Mouse (Mus musculus): Measurements from ENCODE around the gene Ly6g5b. TPM values are rescaled to one million over a fixed set of nuclear protein-coding genes. Genes with fewer than 3 reads are reported as not detected.
A peak's percentile ranks its signal among the peaks of the same experiment; 100 is the strongest.
"Not testable (repeated sequence)": the region's sequence is repeated elsewhere in the genome, so short reads cannot be mapped to it uniquely, and the experiment has no call there.

The Ly6g5b gene
- total RNA-seq, 2 experiments from 2014 or later: 0.28 to 0.72 TPM

DNA sequence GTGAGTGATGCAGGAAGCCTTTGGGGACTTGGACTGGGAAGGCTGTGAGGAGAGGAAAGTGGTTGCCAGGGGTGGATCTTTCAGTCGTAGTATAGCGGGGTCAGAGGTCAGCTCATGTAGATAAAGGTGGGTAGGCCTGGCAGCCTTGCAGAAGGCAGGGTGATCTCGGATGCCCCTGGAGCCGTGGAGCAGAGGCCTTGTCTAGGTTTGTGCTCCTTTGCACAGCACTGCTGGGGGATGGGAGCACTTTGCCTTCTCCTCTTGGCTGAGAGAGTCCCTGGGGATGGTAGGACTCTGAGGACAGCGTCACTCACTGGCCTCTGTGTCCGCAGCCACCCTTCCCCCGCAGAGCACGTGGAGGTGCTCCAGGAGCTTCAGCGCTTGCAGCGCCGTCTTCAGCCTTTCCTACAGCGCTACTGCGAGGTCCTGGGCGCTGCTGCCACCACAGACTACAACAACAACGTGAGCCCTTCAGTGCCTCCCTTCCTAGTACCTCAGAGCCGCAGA, 25.3 kb upstream of the Ly6g5b start:
- DNase-seq (ENCODE audit: low spot score in 2 of 2): no peak

DNA sequence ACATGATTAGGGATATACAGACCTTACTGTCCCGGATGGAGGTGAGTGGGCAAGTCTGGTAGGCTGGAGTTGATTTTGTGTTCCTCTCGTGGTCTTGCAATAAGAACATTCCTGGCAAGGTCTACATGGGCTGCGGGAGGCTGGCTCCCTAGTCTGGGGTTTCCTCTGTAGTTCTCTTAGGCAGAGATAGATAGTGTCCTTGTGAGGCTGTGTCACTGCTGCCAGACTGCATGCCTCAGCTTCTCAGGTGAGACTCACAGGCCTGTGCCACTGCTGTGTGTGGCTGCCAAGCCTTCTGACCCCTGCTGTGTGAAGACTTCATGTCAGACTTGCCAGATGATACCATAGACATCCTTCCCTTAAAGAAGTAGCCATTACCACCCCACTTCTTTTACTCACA, 24.0 kb upstream of the Ly6g5b start:
- DNase-seq (ENCODE audit: low spot score in 2 of 2): no peak

DNA sequence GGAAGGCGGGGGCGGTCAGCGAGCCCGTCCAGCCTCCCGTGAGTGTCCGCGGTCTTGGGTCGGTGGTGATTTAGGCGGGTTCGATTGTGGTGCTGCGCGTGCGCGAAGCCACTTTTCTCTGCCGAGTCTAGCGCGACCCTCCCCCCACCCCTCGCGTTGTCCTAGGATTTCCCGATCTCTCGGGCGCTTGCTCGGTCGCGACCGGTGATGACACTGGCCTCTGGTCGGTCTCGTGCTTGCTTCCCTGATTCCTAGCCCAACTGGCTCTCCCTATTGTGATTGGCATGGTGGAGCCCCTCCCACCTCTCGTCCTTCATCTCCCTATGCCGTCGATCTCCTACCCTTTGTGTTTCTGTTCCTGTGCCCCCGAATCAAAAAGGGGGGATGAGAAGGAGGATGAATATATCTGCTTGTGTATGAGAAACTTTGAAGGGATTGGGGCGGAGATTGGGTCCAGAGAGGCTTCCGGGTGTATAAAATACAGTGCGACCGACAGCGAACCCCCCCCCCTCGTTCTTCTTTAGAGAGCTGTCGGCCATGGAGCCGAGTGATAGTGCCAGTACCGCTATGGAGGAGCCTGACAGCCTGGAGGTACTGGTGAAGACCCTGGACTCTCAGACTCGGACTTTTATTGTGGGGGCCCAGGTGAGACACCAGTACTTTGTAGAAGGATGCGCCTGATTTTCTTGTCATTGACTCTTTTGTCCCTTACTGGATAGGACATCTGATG, 20.5 kb upstream of the Ly6g5b start:
- no peak for DNase-seq (ENCODE audit: low spot score in 2 of 2)

DNA sequence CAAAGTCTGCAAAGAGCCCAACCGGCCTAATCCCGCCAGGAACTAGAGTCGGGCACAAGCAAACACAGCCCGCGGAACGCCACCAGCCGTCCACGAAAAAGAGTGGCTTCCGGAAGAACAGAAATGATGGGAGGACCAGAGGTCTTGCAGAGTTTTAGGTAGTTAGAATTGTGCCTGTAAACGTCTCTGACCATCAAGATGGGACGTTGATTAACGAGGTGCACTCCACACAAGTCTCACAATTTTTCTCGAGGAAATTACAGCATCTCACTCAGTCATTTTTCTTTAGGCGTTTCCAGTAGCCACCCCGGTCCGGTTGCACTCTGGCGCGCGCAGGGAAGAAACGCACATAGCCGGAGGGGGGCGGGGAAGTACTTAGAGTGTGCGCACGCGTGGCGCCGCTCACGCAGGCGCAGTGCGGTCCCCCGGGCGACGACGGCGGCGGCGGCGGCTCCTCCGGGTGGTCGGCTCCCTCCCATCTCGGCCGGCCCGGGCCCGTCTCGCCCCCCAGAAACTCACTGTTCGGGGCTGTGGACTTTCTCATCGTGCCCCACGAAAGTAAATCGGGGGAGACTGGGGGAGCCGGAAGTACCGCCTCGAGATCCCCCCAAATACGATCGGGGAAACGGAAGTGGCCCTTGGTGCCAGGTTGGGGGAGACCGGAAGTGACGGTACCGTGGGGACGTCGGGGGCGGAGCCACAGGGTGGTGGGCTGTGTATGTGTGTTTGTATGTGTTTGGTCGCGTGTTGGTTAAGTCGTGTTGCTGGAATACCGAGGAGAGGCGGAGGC, 19.8 kb upstream of the Ly6g5b start, which contains the start of gene Bag6:
Gene Bag6, plus strand, starts transcription at position 378 of the 790 bp plus-strand sequence.
- DNase-seq (ENCODE audit: low spot score in 2 of 2): peak; percentile 94

DNA sequence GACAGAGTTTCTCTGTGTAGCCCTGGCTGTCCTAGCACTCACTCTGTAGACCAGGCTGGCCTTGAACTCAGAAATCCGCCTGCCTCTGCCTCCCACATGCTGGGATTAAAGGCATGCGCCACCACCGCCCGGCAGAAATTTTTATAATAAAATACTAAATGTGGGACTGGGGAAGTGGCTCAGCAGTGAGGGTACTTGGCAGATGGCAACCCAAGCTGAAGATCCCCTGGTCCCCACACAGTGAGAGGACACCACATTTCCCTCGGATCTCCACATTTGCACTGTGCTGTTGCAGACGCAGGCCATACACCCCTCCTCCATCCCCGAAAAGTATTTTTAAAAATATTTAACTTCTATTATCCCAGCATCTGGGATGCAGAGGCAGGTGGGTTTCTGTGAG, 18.3 kb upstream of the Ly6g5b start:
- no peak for DNase-seq (ENCODE audit: low spot score in 2 of 2)

DNA sequence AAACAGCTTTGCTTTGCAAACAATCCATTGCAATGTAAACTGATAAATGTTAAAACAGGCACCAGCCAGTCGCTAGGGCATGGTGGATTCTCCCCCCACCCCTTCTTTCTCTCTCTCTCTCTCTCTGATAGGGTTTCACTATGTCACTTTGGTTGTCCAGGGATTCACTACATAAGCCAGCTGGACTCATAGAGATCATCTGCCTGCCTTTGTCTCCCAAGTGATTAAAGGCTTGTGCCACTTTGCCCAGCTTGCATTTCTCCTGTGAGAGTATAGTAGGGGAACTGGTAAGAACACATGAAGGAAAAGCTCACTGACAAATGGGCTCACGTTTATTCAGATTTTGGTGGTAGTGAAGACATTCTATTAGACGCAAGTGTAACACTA, 16.9 kb upstream of the Ly6g5b start:
- DNase-seq (ENCODE audit: low spot score in 2 of 2): no peak

DNA sequence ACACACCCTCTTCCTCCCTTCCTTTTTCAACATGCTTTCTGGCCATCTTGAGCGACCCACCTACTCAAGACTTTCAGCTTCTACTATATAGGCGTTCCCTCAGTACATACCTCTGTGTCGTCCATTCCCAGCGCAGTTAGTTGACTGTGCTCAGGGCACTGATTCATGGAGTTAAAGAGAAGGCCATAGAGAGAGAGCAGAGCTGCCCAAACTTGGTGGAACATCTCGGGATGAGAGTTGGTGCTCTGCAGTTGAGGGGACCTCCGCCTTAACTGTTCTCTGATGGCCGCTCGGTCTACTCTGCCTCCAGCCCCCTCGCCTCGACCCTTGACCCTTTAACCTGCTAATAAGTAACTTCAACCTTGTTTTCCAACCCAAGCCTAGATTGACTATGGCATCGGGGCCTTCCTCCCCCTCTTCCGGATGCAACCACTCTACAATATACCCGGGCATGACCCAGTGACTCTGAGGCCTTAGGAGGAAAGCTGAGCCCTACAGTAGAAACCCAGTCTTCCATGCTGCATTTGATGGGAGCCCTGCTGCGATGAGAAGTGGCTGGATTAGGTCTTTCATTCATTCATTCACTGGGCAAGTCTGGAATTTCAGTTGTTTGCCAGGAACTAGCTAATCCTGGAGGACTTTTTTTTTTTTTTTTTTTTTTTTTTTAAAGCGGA, 16.4 kb upstream of the Ly6g5b start, which contains the start of gene Apom:
Gene Apom, minus strand, starts transcription at position 551 of the 674 bp plus-strand sequence.
- no peak for DNase-seq (ENCODE audit: low spot score in 2 of 2)

DNA sequence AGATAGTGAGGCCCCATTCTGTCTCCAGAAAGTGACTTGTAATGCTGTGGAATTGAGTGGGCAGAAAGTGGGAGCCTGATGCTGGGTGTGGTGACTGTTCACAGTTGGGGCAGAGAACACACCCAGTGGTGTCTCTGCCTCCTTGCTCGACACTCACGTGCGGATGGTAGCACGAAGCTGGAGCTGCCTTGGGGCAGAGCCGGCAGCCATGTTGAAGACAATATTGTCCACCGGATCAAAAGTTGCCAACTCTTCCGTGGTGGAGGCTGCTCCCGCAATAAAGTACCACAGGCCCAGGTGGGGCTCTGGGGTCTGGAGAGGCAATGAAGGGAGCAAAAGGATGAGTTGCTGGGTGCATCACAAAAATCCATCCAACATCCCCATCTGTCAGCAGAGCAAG, 15.8 kb upstream of the Ly6g5b start:
- no peak for DNase-seq (ENCODE audit: low spot score in 2 of 2)

DNA sequence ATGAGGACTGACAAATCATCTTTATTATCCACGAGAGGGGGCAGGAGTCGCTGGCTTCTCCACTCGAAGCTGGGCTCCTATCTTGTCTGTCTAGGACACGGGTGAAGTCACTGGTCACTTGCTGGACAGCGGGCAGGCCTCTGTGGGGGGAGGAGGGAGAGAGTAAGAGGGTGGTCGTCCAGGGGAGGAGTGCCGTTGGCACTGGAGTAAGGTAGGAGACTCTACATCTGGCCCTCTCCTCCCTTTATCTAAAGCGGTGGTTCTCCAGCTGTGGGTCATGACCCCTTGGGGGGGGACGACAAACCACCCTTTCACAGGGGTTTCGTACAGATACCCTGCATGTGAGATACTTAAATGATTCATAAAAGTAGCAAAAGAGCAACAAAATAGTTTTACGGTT, 13.8 kb upstream of the Ly6g5b start:
- no peak for DNase-seq (ENCODE audit: low spot score in 2 of 2)

DNA sequence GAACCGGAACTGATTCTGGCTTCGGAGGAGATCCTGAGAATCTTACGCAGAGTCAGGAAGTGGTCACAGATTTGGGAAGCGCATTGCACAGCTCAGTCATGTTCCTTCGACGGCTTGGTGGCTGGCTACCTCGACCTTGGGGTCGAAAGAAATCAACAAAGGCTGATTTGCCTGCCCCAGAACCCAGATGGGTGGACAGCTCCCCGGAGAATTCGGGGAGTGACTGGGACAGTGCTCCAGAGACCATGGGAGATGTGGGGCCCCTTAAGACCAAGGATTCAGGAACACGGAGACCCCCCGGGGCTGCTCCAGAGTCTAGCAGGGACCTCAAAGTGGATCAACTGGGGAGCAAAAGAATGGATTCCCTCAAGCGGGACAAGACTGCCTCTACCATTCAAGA, 11.8 kb upstream of the Ly6g5b start:
- DNase-seq (ENCODE audit: low spot score in 2 of 2): no peak

DNA sequence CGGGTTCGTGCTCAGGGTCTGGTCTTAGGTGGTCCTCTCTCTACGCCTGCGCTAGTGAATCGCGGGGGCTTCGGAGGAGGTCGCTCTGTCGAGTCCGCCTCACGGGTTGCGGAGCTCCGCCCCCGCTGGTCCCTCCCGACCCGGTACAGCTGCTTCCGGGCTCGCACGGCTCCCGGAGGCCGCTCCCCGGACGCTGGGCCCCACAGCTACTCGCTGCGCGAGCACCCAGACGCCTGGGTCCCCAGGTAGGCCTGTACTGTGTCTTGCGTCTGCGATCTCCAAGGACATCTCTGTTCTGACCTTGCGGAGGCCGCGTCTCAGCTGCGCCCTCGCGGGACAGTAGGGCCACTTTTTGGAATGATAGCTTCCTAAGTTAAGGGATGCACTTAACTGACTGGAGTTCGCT, 11.0 kb upstream of the Ly6g5b start, which contains the start of gene D17H6S53E:
Gene D17H6S53E, plus strand, starts transcription at position 168 of the 406 bp plus-strand sequence.
- DNase-seq (ENCODE audit: low spot score in 2 of 2): peak; percentile 59 to 75

DNA sequence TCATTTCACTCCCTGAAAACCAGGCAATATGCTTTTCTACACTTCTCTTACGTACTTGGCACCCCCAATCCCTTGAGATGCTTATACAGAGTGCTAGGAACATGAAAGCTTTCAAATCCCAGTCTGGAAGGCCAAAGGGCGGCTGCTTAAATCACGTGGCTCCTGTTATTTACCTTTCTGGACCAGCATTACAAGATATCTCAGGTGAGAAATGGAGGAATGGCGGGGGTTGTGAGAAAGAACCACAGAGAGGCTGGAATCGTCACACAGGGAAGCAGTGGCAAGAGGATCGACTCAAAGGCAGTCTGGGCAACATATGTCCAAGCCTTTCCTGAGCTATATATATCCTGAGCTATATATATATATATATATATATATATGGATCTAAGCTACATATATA, 10.3 kb upstream of the Ly6g5b start:
- DNase-seq (ENCODE audit: low spot score in 2 of 2): no peak

DNA sequence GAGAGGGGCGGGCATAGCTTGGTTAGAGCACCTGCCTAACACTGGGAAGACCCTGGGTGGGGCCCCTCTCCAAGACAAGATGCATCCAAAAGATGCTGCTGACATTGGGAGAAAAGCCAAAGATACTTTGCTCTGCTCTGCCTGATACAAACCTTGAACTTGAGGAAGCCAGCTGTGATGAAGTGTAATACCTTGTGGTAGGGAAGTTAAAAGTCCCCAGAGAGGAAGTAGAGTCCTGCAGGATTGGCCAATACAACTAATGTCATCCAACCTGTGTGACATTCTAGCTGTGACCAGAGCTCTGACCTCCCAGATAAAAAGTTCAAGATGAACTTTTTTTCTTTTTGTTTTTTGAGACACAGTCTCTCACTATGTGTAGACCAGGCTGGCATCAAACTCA, 9.9 kb upstream of the Ly6g5b start:
- DNase-seq (ENCODE audit: low spot score in 2 of 2): no peak

DNA sequence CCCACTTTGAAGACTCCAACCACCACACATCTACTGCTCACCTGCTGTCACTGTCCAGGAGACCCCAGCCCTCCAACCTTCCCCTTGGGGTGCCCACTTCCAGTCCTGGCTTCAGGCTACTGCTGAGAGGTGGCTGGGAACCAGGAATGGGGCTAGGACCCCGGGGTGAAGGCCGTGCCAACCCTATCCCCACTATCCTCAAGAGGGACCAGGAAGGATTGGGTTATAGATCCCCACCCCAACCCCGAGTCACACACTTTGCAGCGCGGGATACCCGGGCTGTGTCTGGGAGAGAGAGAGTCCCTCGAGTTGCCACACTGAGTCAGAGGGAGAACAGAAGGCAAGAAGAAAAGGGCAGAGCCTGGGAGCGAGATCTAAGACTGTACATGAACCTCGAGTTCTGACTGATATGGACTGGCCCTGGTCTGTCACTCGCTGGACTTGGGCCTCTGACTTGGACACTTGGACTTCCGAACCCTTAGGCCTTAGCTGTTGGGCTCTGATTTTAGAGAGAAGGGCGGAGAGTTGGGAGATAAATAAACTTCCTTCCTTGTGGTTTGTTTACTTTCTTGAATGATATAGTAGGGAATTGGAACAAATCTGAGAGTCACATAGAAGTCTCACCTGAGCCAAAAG, 9.2 kb upstream of the Ly6g5b start:
- DNase-seq (ENCODE audit: low spot score in 2 of 2): not testable (repeated sequence)

DNA sequence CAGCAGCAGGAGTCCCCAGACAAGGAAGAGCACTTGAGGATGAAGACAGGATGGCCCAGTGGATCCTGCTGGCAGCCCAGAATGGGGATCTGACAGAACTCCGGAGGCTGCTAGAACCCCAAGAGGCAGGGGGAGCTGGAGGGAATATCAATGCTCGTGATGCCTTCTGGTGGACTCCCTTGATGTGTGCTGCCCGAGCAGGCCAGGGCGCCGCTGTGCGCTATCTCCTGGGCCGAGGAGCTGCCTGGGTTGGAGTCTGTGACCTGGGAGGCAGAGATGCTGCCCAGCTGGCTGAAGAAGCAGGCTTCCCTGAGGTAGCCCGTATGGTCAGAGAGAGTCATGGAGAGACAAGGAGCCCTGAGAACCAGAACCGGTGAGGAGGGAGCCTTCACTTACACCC, 8.1 kb upstream of the Ly6g5b start:
- not testable (repeated sequence) for DNase-seq (ENCODE audit: low spot score in 2 of 2)

DNA sequence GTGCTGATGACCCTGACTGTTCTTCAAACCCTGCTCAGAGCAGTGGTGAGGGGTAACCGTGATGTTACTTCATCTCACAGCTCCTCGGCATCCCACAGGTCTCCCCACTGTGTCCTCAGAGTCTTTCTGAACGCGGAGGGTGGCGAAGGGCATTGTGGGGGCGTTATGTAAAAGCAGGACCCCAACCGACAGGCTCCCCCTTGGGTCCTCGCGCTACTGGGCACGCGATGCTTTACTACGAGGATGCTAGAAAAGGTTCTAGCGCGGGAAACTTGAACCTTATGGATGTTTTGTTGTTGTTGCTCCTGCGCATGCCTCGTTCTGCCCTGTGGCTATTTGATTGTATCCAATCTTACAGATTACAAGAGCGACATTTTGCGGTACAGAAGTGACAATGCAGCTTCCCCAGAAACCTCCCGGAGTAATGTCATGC, 6.7 kb upstream of the Ly6g5b start, which contains the start of gene Csnk2b:
Gene Csnk2b, minus strand, starts transcription at position 183 of the 433 bp plus-strand sequence.
- peak; percentile 52 to 68 for DNase-seq (ENCODE audit: low spot score in 2 of 2)

DNA sequence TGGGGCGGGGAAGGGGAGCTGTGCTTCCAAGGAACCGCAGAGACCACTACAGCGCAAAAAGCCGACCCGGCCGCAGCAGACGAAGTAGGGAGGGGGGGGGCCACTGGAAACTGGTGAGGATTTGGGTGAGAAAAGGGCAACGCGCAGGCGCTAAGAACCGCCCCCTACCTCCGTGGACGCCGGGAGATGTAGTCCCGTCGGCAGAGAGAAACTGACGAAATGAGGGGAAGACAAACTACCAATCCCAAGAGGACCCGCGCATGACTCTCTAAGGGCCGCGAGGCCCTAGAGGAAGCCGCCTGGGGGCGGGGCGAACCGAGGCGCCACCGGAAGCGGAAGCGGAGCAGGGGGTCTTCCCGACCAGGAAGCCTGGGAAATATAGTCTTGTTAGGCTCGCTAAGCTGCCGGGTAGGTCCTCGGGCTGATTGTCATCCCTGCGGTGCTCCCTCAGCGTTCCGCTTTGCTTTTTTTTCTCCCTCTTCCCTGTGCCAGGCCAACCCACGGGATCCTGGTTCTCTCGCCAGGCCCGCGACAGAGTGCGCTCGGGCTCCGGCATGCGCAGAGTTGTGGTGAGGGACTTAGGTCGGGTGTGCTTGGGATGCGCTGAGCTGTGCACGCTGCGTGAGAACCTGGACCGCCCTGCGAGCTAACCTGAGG, 6.0 kb upstream of the Ly6g5b start, which contains the start of gene Gpank1:
Gene Gpank1, plus strand, starts transcription at position 313 of the 657 bp plus-strand sequence.
- peak; percentile 93 to 98 for DNase-seq (ENCODE audit: low spot score in 2 of 2)

DNA sequence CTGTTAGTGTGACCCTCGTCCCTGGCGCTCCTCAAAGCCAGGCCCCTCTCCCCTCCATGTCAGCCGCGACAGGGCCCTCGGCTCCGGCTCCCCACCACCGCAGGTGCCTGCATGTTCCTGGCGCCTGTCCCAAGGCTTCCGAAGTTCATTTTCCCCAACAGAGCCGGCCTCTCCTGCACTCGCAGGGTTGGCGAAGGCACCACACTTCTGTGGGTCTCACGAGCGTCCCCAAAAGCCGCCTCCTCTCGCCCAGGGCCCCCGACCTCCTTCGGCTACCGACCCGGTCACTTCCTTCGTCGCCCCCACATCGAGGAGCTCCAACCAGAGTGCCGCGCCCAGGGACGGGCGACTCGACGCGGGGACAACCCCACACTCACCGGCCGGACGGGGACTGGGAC, 5.5 kb upstream of the Ly6g5b start:
- DNase-seq (ENCODE audit: low spot score in 2 of 2): no peak

DNA sequence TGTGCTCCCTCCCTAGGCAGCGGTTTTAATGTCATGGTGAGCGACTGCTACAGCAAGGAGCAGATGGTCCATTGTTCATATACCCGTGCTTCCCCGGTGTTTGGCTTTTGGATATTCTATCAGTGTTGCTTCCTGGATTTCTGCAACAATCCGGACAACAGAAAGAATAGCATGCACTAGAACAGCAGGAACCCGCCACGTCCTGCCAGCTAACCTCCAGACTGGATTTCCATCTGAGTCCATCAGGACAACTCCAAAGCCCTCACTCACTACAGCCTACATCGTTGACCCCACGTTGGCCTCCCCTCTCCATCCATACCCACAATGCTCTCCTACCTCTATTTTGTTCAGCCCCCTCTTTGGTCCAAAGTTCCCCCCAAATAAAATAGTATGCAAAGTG, 3.5 kb downstream of the Ly6g5b start:
- DNase-seq (ENCODE audit: low spot score in 2 of 2): no peak

DNA sequence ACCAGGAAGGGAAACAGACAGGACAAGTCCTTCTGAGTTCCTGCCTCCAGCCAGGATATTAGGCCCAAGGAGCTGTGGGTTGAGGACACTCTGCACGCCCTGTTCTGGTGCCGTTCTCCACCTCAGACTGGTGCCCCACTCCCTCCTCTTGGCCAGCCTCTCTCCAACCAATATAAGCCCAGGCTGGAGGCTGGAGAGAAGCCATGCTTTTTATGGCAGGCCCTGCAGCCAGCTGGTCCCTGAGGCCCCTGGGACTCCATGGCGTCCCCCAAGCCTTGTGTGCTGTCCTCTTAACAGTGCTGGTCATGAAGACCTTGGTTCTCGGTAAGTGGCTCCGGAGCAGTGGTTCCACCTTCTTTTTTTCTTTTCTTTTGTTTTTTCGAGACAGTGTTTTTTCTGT, 7.1 kb downstream of the Ly6g5b start, which contains the start of gene Ly6g5c:
Gene Ly6g5c, plus strand, starts transcription at position 183 of the 400 bp plus-strand sequence.
- no peak for DNase-seq (ENCODE audit: low spot score in 2 of 2)

Data from left cerebral cortex, adult 18-20 months (tissue).